Mouse (Mus musculus) hindbrain, embryonic 14.5 days (tissue): ENCODE results near the gene Vmp1. TPM values are rescaled to one million over a fixed set of nuclear protein-coding genes. Genes with fewer than 3 reads are reported as not detected.

Experiments used
- ATAC-seq: fragments of 200-750 bp; cut with Nextera tagmentation; 2 replicates; pipeline ENCODE4 v1.8.0; 2017; ENCODE audit warnings: moderate number of reproducible peaks, mild to moderate bottlenecking, moderate TSS enrichment, moderate library complexity; ENCODE audit not compliant: low FRiP score
- DNase-seq: peaks from one replicate; pipeline ENCODE4 v3.0.0-alpha.2; 2015; ENCODE audit warnings: low spot score
- H3K27ac ChIP-seq: fragments of 300-500 bp; sonication (generic); 2 replicates; pipeline ENCODE4 v1.5.1; 2014; ENCODE audit warnings: mild to moderate bottlenecking, moderate library complexity
- H3K27me3 ChIP-seq: fragments of 300-500 bp; sonication (generic); 2 replicates; pipeline ENCODE4 v1.6.1; 2014; ENCODE audit warnings: mild to moderate bottlenecking, low read length, mixed read lengths; ENCODE audit not compliant: control insufficient read depth, insufficient read depth
- H3K36me3 ChIP-seq: fragments of 300-500 bp; sonication (generic); replicated peaks from 2 replicates; pipeline ENCODE4 v1.6.1; 2014; ENCODE audit not compliant: control insufficient read depth, insufficient read depth
- H3K4me1 ChIP-seq: fragments of 300-500 bp; sonication (generic); replicated peaks from 2 replicates; pipeline ENCODE4 v1.6.1; 2014; ENCODE audit warnings: antibody characterized with exemption, low read length, mixed read lengths; ENCODE audit not compliant: control insufficient read depth, insufficient read depth
- H3K4me2 ChIP-seq: fragments of 300-500 bp; sonication (generic); replicated peaks from 2 replicates; pipeline ENCODE4 v1.6.1; 2014; ENCODE audit warnings: mild to moderate bottlenecking, moderate library complexity
- H3K4me3 ChIP-seq: fragments of 300-500 bp; sonication (generic); replicated peaks from 2 replicates; pipeline ENCODE4 v1.5.1; 2014; ENCODE audit warnings: mild to moderate bottlenecking, low read length
- H3K9ac ChIP-seq: fragments of 300-500 bp; sonication (generic); 2 replicates; pipeline ENCODE4 v1.6.1; 2014
- H3K9me3 ChIP-seq: fragments of 300-500 bp; sonication (generic); 2 replicates; pipeline ENCODE4 v1.6.1; 2016; ENCODE audit warnings: low read length; ENCODE audit not compliant: control insufficient read depth
- WGBS: fragments of 180-500 bp; shearing (Covaris S2); extraction: QIAGEN DNeasy Blood & Tissue Kit; methylation state at CpG from one replicate; pipeline ENCODE4 v1.1.7; 2014; 5-methylcytosine and 5-hydroxymethylcytosine counted together
- polyA plus RNA-seq: library from polyadenylated mRNA; unstranded; fragments of >200 nt; fragmentation: Nextera tagmentation; extraction: Ambion mirVana; gene quantifications from 2 replicates; pipeline ENCODE4 v1.2.1, GENCODE M21; 2014

Gene Vmp1
- polyA plus RNA-seq, 1 experiment from 2014 or later: 148 TPM

DNA sequence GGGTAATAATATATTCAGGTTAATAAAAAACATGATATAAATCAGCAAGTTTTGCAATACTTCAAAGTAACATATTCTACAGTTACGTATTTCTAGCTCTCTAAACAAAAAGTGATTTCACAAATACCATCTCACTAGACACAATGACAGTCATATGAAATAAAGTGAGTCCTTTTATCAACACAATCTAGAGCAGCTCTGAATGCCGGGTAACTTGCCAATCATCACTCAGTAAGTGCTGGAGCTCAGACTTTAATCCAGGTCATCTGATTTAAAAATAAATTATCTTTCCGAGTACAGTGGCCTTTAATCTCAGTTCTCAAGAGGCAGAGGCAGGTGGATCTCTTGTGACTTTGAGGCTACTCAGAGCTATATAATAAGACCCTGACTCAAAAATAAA, 2.2 kb downstream of the Vmp1 start:
- WGBS: 89% methylated on average over 3 of the region's 3 CpGs
- Histone ChIP-seq H3K27me3 (no peaks in the 10 kb centered on the region), H3K9me3 (no peaks in the 10 kb centered on the region), H3K4me1 (peaks cover 21% of the 10 kb centered on the region), H3K36me3 (no peaks in the 10 kb centered on the region), H3K27ac (no peak overlapping the region), H3K4me2 (no peak overlapping the region), H3K9ac (no peak overlapping the region), H3K4me3 (no peak overlapping the region)
- ATAC-seq (no peak), DNase-seq (no peak)

DNA sequence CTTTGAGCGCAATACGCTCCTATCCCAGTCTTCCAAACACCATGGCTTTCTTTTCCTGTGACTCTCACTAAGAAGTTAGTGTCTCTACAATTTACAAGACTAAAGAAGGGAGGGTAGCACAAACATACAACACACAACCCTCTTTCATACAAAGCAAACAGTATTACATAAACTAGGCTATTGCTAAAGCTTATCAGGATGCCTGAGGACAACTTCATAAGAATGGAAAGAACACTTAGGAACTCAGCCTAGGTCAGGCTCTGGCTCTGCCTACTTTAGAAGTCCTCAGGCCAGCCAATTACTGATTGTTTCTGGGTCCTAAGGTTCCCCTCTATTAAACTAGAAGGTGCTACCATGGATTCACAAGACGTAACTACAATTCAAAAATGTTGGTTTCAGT, 2.9 kb downstream of the Vmp1 start:
- H3K4me3 ChIP-seq: no peak overlapping the region
- H3K4me1 ChIP-seq: peaks cover 21% of the 10 kb centered on the region
- no peaks in the 10 kb centered on the region for H3K36me3 ChIP-seq
- no peaks in the 10 kb centered on the region for H3K27me3 ChIP-seq
- H3K4me2 ChIP-seq: no peak overlapping the region
- no peak for DNase-seq
- no peak overlapping the region for H3K27ac ChIP-seq
- no peaks in the 10 kb centered on the region for H3K9me3 ChIP-seq
- H3K9ac ChIP-seq: no peak overlapping the region
- no peak for ATAC-seq
- WGBS: 96% methylated on average over 3 of the region's 3 CpGs

DNA sequence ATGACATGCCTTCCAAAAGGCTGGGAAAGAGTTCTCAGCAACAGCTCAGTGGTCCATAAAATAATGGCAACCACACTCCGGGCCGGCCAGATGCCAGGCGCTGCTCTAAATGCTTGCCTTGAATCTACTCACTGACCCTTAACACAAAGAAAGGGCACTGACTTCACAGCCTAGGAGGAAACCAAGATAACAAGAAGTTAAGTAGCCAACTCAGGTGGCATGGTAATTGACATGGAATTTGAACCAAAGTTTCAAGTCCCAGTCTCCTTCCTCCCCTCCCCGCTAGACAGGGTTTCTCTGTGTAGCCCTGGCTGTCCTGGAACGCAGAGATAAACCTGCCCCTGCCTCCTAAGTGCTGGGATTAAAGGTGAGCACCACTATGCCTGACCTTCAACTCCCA, 4.7 kb downstream of the Vmp1 start:
- 48% methylated on average over 5 of the region's 5 CpGs for WGBS
- H3K9me3 ChIP-seq: no peaks in the 10 kb centered on the region
- H3K4me1 ChIP-seq: peaks cover 10% of the 10 kb centered on the region
- no peak for ATAC-seq
- DNase-seq: no peak
- H3K36me3 ChIP-seq: no peaks in the 10 kb centered on the region
- no peaks in the 10 kb centered on the region for H3K27me3 ChIP-seq
- no peak overlapping the region for H3K9ac ChIP-seq
- H3K4me2 ChIP-seq: no peak overlapping the region
- H3K4me3 ChIP-seq: no peak overlapping the region
- no peak overlapping the region for H3K27ac ChIP-seq

DNA sequence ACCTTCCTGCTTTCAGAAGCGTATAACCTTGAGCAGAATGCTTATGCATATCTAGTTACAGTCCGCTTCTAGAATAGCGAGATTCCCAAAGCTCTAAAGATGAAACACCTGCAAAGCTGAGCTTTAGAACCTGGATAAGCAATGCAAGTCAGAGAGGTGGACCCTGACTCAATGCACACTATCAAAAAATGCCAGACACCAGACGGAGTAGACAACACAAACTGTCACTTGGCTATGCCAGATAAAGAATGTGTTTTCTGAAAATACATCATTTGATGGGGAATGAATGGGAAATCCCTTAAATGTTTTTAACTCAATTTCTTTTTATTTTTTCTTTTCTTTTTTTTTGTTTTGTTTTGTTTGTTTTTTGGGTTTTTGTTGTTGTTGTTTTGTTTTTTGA, 8.1 kb downstream of the Vmp1 start:
- DNase-seq (no peak), ATAC-seq (no peak)
- WGBS: 94% methylated on average over 4 of the region's 4 CpGs

DNA sequence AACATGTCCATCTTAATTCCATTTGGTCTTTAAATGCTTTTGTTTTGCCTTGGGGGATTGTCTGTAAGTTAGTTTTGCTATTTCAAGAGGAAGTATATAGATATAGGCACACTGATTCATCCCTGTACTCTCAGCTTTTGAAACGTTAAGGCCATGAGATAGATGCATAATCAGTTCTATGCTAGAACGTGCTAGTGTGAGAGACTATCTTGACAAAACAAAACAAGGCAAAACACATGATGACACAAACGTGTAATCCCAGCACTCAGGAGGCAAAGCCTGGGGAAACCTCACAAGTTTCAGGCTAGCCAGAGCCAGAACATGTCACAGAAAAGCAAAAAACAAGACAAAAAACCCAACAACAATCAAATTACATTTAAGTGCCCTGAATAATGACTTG, 10.9 kb downstream of the Vmp1 start:
- Histone ChIP-seq H3K4me2 (no peak overlapping the region), H3K36me3 (no peaks in the 10 kb centered on the region), H3K27me3 (no peaks in the 10 kb centered on the region), H3K4me3 (no peak overlapping the region), H3K9me3 (no peaks in the 10 kb centered on the region), H3K9ac (no peak overlapping the region), H3K4me1 (no peaks in the 10 kb centered on the region), H3K27ac (no peak overlapping the region)
- 89% methylated on average over 3 of the region's 3 CpGs for WGBS
- no peak for ATAC-seq
- DNase-seq: no peak

More for the DNA sequence above, 8.1 kb downstream of the Vmp1 start:
- Histone ChIP-seq H3K27ac (no peak overlapping the region), H3K36me3 (no peaks in the 10 kb centered on the region), H3K4me3 (no peak overlapping the region), H3K9ac (no peak overlapping the region), H3K27me3 (no peaks in the 10 kb centered on the region), H3K9me3 (no peaks in the 10 kb centered on the region), H3K4me2 (no peak overlapping the region), H3K4me1 (no peaks in the 10 kb centered on the region)

DNA sequence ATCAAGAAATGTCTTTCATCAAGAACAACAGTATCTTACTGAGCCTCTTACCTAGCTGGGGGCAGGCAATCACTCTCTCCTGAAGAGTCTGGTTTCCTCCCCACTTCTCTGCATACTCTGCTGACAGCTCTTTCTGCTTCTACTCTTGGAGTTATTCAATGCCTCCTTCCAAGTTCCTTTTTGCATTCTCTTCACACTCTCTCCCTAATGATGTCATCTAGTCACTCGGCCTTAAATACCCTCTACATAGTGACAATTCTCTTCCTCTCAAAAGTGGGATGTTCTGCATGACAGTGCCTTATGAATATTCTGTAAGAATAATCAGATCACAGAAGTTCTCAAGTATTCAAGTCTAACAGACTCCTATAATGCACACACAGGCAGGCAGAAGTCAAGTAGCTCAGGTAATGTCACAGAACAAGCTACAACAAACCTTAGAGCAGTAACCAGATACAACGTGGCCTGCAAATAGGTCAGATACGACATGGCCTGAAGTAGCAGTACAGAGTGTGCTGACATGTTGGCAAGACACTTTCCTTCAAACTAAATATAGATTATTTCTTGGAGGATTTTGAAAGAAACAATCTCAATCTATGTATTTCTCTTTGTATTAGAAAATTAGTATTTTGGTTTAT, 12.5 kb downstream of the Vmp1 start:
- no peak overlapping the region for H3K4me3 ChIP-seq
- no peak for DNase-seq
- WGBS: 64% methylated on average over 3 of the region's 3 CpGs
- H3K9me3 ChIP-seq: no peaks in the 10 kb centered on the region
- no peak for ATAC-seq
- H3K36me3 ChIP-seq: no peaks in the 10 kb centered on the region
- H3K27ac ChIP-seq: no peak overlapping the region
- H3K4me2 ChIP-seq: no peak overlapping the region
- H3K27me3 ChIP-seq: no peaks in the 10 kb centered on the region
- H3K4me1 ChIP-seq: no peaks in the 10 kb centered on the region
- no peak overlapping the region for H3K9ac ChIP-seq

- Histone ChIP-seq H3K9ac (no peak overlapping the region), H3K4me2 (no peak overlapping the region), H3K4me1 (no peaks in the 10 kb centered on the region), H3K36me3 (peaks cover 25% of the 10 kb centered on the region), H3K27me3 (no peaks in the 10 kb centered on the region), H3K9me3 (no peaks in the 10 kb centered on the region), H3K4me3 (no peak overlapping the region), H3K27ac (no peak overlapping the region)
- DNase-seq (no peak), ATAC-seq (no peak)
- 95% methylated on average over 3 of the region's 3 CpGs for WGBS
These were observed 15.5 kb downstream of the Vmp1 start for GRCm38 (mm10) chr11:86668169-86668568.

DNA sequence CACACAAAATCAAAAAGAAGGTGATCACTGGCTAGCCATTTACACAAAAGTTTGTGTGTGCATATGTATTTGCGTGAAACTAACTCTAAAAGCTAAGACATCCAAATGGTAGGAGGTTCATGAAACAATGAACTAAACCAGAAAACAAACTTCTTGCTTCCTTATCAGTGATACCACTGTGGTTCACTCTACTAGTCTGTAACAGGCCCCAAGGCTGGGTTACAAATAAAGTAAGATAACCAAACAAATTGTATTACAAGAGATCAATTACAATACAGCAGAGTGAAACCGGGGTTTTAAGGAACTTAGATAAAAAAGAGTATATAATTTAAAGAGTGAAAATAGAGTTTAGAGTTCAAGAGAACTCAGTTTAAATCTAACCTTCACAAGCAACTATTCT, 16.1 kb downstream of the Vmp1 start:
- no peaks in the 10 kb centered on the region for H3K4me1 ChIP-seq
- WGBS: 98% methylated on average over 2 of the region's 2 CpGs
- no peak overlapping the region for H3K4me3 ChIP-seq
- no peak for DNase-seq
- ATAC-seq: no peak
- no peaks in the 10 kb centered on the region for H3K27me3 ChIP-seq
- H3K36me3 ChIP-seq: peaks cover 31% of the 10 kb centered on the region
- H3K4me2 ChIP-seq: no peak overlapping the region
- H3K27ac ChIP-seq: no peak overlapping the region
- no peak overlapping the region for H3K9ac ChIP-seq
- H3K9me3 ChIP-seq: no peaks in the 10 kb centered on the region

GRCm38 (mm10) chr11:86664406-86664805, 19.2 kb downstream of the Vmp1 start:
- Histone ChIP-seq H3K4me3 (no peak overlapping the region), H3K27ac (no peak overlapping the region), H3K9me3 (no peaks in the 10 kb centered on the region), H3K27me3 (no peaks in the 10 kb centered on the region), H3K9ac (no peak overlapping the region), H3K36me3 (peaks cover 53% of the 10 kb centered on the region), H3K4me1 (no peaks in the 10 kb centered on the region), H3K4me2 (no peak overlapping the region)
- ATAC-seq (no peak), DNase-seq (no peak)
- WGBS: 95% methylated on average over 3 of the region's 3 CpGs

DNA sequence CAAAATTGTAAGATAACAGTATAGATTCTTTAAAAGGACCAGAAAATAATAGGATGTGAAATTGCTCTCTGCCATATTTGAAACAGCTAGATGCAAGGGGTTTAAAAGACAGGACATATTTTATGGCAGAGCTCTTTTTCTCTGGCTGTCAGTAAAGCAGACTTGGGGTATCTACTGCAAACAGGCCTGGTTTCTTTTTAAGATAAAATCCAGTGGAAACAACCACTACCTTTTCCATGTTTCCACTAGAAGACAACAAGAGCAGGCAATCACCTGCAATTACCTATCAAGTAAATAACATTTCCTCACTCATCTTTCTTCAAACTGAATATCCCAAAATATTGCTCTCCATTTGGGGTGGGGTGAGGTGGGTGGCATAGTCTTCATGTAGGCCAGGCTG, 19.7 kb downstream of the Vmp1 start:
- H3K4me3 ChIP-seq: no peak overlapping the region

More for the DNA sequence above, 19.7 kb downstream of the Vmp1 start:
- no peak overlapping the region for H3K9ac ChIP-seq
- DNase-seq (no peak), ATAC-seq (no peak)
- H3K4me1 ChIP-seq: no peaks in the 10 kb centered on the region
- no peak overlapping the region for H3K27ac ChIP-seq
- H3K4me2 ChIP-seq: no peak overlapping the region
- no peaks in the 10 kb centered on the region for H3K9me3 ChIP-seq
- peaks cover 58% of the 10 kb centered on the region for H3K36me3 ChIP-seq
- H3K27me3 ChIP-seq: no peaks in the 10 kb centered on the region
